Mouse (Mus musculus) stomach, postnatal 0 days (tissue): Measurements from ENCODE around the gene Mpp1.

Experiments
- CTCF ChIP-seq: IDR thresholded peaks from 2 replicates; pipeline ENCODE4 v1.5.1; 2016; ENCODE audit warnings: antibody characterized with exemption, low read depth, mild to moderate bottlenecking, moderate library complexity
- EP300 ChIP-seq: optimal IDR thresholded peaks from 2 replicates; pipeline ENCODE3; 2016; ENCODE audit warnings: antibody characterized with exemption

- TF ChIP-seq CTCF (no peak), EP300 (no peak)
Observed at GRCm38 (mm10) chrX:75115550-75115949, 15.3 kb downstream of the Mpp1 start.
